Comparison of ENCODE assay signal across 27 mouse cellular contexts in the genomic region with DNA sequence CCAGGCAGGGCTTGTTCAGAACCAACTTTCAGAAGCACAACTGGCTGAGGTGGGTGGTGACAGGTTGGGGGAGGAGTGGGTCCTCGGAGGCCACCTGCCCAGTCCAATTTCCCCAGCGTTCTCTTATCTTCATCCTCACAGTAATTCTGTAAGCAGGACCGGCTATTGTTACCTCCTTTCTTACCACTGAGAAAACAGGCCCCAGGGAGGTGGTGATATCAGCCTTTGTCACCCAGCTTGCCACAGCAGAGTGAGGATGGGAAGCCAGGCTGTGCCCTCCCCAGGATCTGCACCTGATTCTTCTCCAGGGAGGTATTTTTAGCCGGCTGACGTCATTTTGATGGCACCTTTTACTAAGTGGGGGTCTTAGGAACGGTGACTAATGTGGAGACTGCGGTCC. TPM values are rescaled to one million over a fixed set of nuclear protein-coding genes. Genes with fewer than 3 reads are reported as not detected.
DNase-seq lines count a peak whose midpoint lies in the region; ATAC-seq lines count a peak whose summit lies in the region.
"Had no signal": no experiment of that assay in that cellular context is flagged by ENCODE, and none has a peak within 500 bp of the region (broad histone marks: within the 10 kb centered on the region; RNA-seq: fewer than 3 reads in every experiment).

No protein-coding gene starts in this region.

- no peak for DNase-seq in forebrain, embryonic 14.5 days (ENCODE audit: low spot score)
- no peak for DNase-seq in liver
- peak; percentile 27 for DNase-seq in A20 (ENCODE audit: low read depth, low spot score)
- no peak for DNase-seq in embryonic facial prominence, embryonic 10.5 days (ENCODE audit: low spot score)
- DNase-seq in adrenal gland, adult 18-20 months (ENCODE audit: low spot score in 2 of 2): no peak
- no peak for DNase-seq in lung, adult 18-20 months
- DNase-seq: adrenal gland, postnatal 10 days; cerebellum, adult 8-10 months; cerebellum, postnatal 36 days; gastrocnemius, postnatal 14 days; heart, postnatal 36 days; kidney, adult 2 months; kidney, postnatal 4 days; left cerebral cortex, postnatal 4 days; lung, adult 2 months; lung, postnatal 10 days; right cerebral cortex, postnatal 4 days had no signal

- H3K9me3 ChIP-seq in forebrain, embryonic 13.5 days (replicated peaks): no peaks in the 10 kb centered on the region
- no peaks in the 10 kb centered on the region for H3K9me3 ChIP-seq in forebrain, embryonic 14.5 days (replicated peaks; ENCODE audit: control insufficient read depth, low read length)
- H3K9me3 ChIP-seq in liver, embryonic 12.5 days (replicated peaks): no peaks in the 10 kb centered on the region
- H3K9me3 ChIP-seq in embryonic facial prominence, embryonic 10.5 days: no peaks in the 10 kb centered on the region
- H3K9me3 ChIP-seq: embryonic facial prominence, embryonic 12.5 days; intestine, embryonic 15.5 days; midbrain, embryonic 12.5 days; neural tube, embryonic 13.5 days had no signal

- no peak overlapping the region for H3K4me2 ChIP-seq in forebrain, embryonic 13.5 days
- H3K4me2 ChIP-seq in forebrain, embryonic 14.5 days (ENCODE audit: low read length): no peak overlapping the region
- H3K4me2 ChIP-seq in liver, embryonic 12.5 days: no peak overlapping the region
- H3K4me2 ChIP-seq: embryonic facial prominence, embryonic 12.5 days; intestine, embryonic 15.5 days; midbrain, embryonic 12.5 days; neural tube, embryonic 13.5 days had no signal

- WGBS in forebrain, embryonic 13.5 days: 78% methylated on average over 7 of the region's 7 CpGs
- WGBS in forebrain, embryonic 14.5 days: 69% methylated on average over 7 of the region's 7 CpGs
- WGBS in liver, embryonic 12.5 days (ENCODE audit: insufficient replicate concordance): 37% methylated on average over 7 of the region's 7 CpGs
- 79% methylated on average over 7 of the region's 7 CpGs for WGBS in embryonic facial prominence, embryonic 10.5 days

- no peak overlapping the region for H3K27ac ChIP-seq in forebrain, embryonic 13.5 days
- no peak overlapping the region for H3K27ac ChIP-seq in forebrain, embryonic 14.5 days (ENCODE audit: low read depth, low read length)
- no peak overlapping the region for H3K27ac ChIP-seq in liver, embryonic 12.5 days
- H3K27ac ChIP-seq in embryonic facial prominence, embryonic 10.5 days (replicated peaks): peak overlapping the region; percentile 32; the same call in 1 of the 2 replicates
- H3K27ac ChIP-seq: embryonic facial prominence, embryonic 12.5 days; intestine, embryonic 15.5 days; macrophage; midbrain, embryonic 12.5 days; neural tube, embryonic 13.5 days had no signal

- no peak for ATAC-seq in forebrain, embryonic 13.5 days
- no peak for ATAC-seq in forebrain, embryonic 14.5 days
- 0 out of 2 replicates have a peak, but pooled peaks have one; percentile 17 for ATAC-seq in liver, embryonic 12.5 days
- ATAC-seq: hindbrain, embryonic 16.5 days; intestine, embryonic 15.5 days had no signal

- no peaks in the 10 kb centered on the region for H3K36me3 ChIP-seq in forebrain, embryonic 13.5 days (ENCODE audit: poor library complexity, severe bottlenecking)
- H3K36me3 ChIP-seq in forebrain, embryonic 14.5 days (ENCODE audit: control insufficient read depth, insufficient read depth, low read length): no peaks in the 10 kb centered on the region
- H3K36me3 ChIP-seq in liver, embryonic 12.5 days: no peaks in the 10 kb centered on the region
- no peaks in the 10 kb centered on the region for H3K36me3 ChIP-seq in embryonic facial prominence, embryonic 10.5 days (replicated peaks)
- H3K36me3 ChIP-seq: embryonic facial prominence, embryonic 12.5 days; intestine, embryonic 15.5 days; midbrain, embryonic 12.5 days; neural tube, embryonic 13.5 days had no signal

- 0 out of 2 replicates have a peak overlapping the region, but pooled peaks have one; percentile 2 for H3K9ac ChIP-seq in forebrain, embryonic 13.5 days
- H3K9ac ChIP-seq in forebrain, embryonic 14.5 days (ENCODE audit: low read length): no peak overlapping the region
- no peak overlapping the region for H3K9ac ChIP-seq in liver, embryonic 12.5 days
- H3K9ac ChIP-seq: embryonic facial prominence, embryonic 12.5 days; intestine, embryonic 15.5 days; midbrain, embryonic 12.5 days; neural tube, embryonic 13.5 days had no signal

- peaks cover 15% of the 10 kb centered on the region for H3K4me1 ChIP-seq in forebrain, embryonic 13.5 days
- H3K4me1 ChIP-seq in forebrain, embryonic 14.5 days (ENCODE audit: control insufficient read depth, insufficient read depth, low read length): peaks cover 7% of the 10 kb centered on the region; the same call in 1 of the 2 replicates
- H3K4me1 ChIP-seq in liver, embryonic 12.5 days: peaks cover 78% of the 10 kb centered on the region
- peaks cover 65% of the 10 kb centered on the region for H3K4me1 ChIP-seq in embryonic facial prominence, embryonic 10.5 days
- H3K4me1 ChIP-seq: intestine, embryonic 15.5 days had no signal

- H3K4me3 ChIP-seq in forebrain, embryonic 13.5 days: no peak overlapping the region
- H3K4me3 ChIP-seq in forebrain, embryonic 14.5 days (ENCODE audit: low read depth, low read length): no peak overlapping the region
- no peak overlapping the region for H3K4me3 ChIP-seq in liver, embryonic 12.5 days
- no peak overlapping the region for H3K4me3 ChIP-seq in embryonic facial prominence, embryonic 10.5 days
- H3K4me3 ChIP-seq: embryonic facial prominence, embryonic 12.5 days; intestine, embryonic 15.5 days; midbrain, embryonic 12.5 days; neural tube, embryonic 13.5 days had no signal

- no peaks in the 10 kb centered on the region for H3K27me3 ChIP-seq in forebrain, embryonic 13.5 days
- H3K27me3 ChIP-seq in forebrain, embryonic 14.5 days (replicated peaks; ENCODE audit: control insufficient read depth, insufficient read depth, low read length): no peaks in the 10 kb centered on the region
- H3K27me3 ChIP-seq in liver, embryonic 12.5 days (replicated peaks): no peaks in the 10 kb centered on the region
- no peaks in the 10 kb centered on the region for H3K27me3 ChIP-seq in embryonic facial prominence, embryonic 10.5 days (replicated peaks; ENCODE audit: low read depth, poor library complexity, severe bottlenecking)
- H3K27me3 ChIP-seq: embryonic facial prominence, embryonic 12.5 days; intestine, embryonic 15.5 days; neural tube, embryonic 13.5 days had no signal

RNA-seq across cellular contexts. Expression of a gene that starts 7.9 kb away (rescaled TPM):
- polyA plus RNA-seq in forebrain, embryonic 13.5 days (2015; fragmentation: Nextera tagmentation; extraction: Ambion mirVana): 15.5 and 16.7 TPM in 2 replicates
- 27.6 and 31.9 TPM in 2 replicates for polyA plus RNA-seq in forebrain, embryonic 14.5 days (2014; fragmentation: Nextera tagmentation; extraction: Ambion mirVana)
- 61.1 and 64.3 TPM in 2 replicates for polyA plus RNA-seq in liver, embryonic 12.5 days (2016; fragmentation: Nextera tagmentation; extraction: Ambion mirVana)
- polyA plus RNA-seq in embryonic facial prominence, embryonic 10.5 days (2016; fragmentation: Nextera tagmentation; extraction: Ambion mirVana): 13.0 and 16.4 TPM in 2 replicates
- total RNA-seq in adrenal gland, adult 18-20 months (2021): 10 to 100 TPM; 25.1 to 54.6 TPM

RNA-seq across cellular contexts. Expression of a gene that starts 39.2 kb away (rescaled TPM):
- not detected in 2 replicates for polyA plus RNA-seq in forebrain, embryonic 13.5 days (2015; fragmentation: Nextera tagmentation; extraction: Ambion mirVana)
- 0.09 and 0.10 TPM in 2 replicates for polyA plus RNA-seq in forebrain, embryonic 14.5 days (2014; fragmentation: Nextera tagmentation; extraction: Ambion mirVana)
- 0.12 and 0.17 TPM in 2 replicates for polyA plus RNA-seq in liver, embryonic 12.5 days (2016; fragmentation: Nextera tagmentation; extraction: Ambion mirVana)
- 0.11 TPM in 1 of 2 replicates, not detected in the other for polyA plus RNA-seq in embryonic facial prominence, embryonic 10.5 days (2016; fragmentation: Nextera tagmentation; extraction: Ambion mirVana)
- not detected for total RNA-seq in adrenal gland, adult 18-20 months (2021)
- total RNA-seq: adrenal gland, postnatal 10 days; gastrocnemius, postnatal 14 days; granulocyte monocyte progenitor cell, adult 5-6 weeks; heart, postnatal 36 days; liver, adult 2 months had no signal
- polyA plus RNA-seq: liver, adult 2 months had no signal
